Mouse (Mus musculus) intestine, embryonic 15.5 days (tissue): ENCODE results near the gene Gm13420. TPM values are rescaled to one million over a fixed set of nuclear protein-coding genes. Genes with fewer than 3 reads are reported as not detected.
A peak's percentile ranks its signal among the peaks of the same experiment; 100 is the strongest.
"Not testable (repeated sequence)": the region's sequence is repeated elsewhere in the genome, so short reads cannot be mapped to it uniquely, and the experiment has no call there.

ENCODE experiments used
- ATAC-seq: fragments of 200-750 bp; cut with Nextera tagmentation; 2 replicates; pipeline ENCODE4 v1.8.0; 2017; ENCODE audit warnings: moderate TSS enrichment, moderate library complexity
- H3K27ac ChIP-seq: fragments of 300-500 bp; sonication (generic); 2 replicates; pipeline ENCODE4 v1.5.1; 2015; ENCODE audit warnings: mild to moderate bottlenecking, inconsistent platforms
- H3K27me3 ChIP-seq: fragments of 300-500 bp; sonication (generic); replicated peaks from 2 replicates; pipeline ENCODE4 v1.6.1; 2015; ENCODE audit warnings: inconsistent platforms
- H3K36me3 ChIP-seq: fragments of 300-500 bp; sonication (generic); 2 replicates; pipeline ENCODE4 v1.6.1; 2015; ENCODE audit warnings: inconsistent platforms
- H3K4me1 ChIP-seq: fragments of 300-500 bp; sonication (generic); replicated peaks from 2 replicates; pipeline ENCODE4 v1.6.1; 2015; ENCODE audit warnings: inconsistent platforms
- H3K4me2 ChIP-seq: fragments of 300-500 bp; sonication (generic); replicated peaks from 2 replicates; pipeline ENCODE4 v1.6.1; 2015; ENCODE audit warnings: mild to moderate bottlenecking, inconsistent platforms
- H3K4me3 ChIP-seq: fragments of 300-500 bp; sonication (generic); replicated peaks from 2 replicates; pipeline ENCODE4 v1.5.1; 2015; ENCODE audit warnings: inconsistent platforms
- H3K9ac ChIP-seq: fragments of 300-500 bp; sonication (generic); 2 replicates; pipeline ENCODE4 v1.6.1; 2015; ENCODE audit warnings: inconsistent platforms
- H3K9me3 ChIP-seq: fragments of 300-500 bp; sonication (generic); 2 replicates; pipeline ENCODE4 v1.6.1; 2016; ENCODE audit warnings: inconsistent platforms
- WGBS: fragments of 180-500 bp; shearing (Covaris S2); methylation state at CpG from one replicate; pipeline ENCODE4 v1.1.7; 2015; 5-methylcytosine and 5-hydroxymethylcytosine counted together
- polyA plus RNA-seq: library from polyadenylated mRNA; unstranded; fragments of >200 nt; fragmentation: Nextera tagmentation; extraction: Ambion mirVana; gene quantifications from 2 replicates; pipeline ENCODE4 v1.2.1, GENCODE M21; 2015

Gene Gm13420
- polyA plus RNA-seq = 0.43 and 1.3 TPM in 2 replicates

DNA sequence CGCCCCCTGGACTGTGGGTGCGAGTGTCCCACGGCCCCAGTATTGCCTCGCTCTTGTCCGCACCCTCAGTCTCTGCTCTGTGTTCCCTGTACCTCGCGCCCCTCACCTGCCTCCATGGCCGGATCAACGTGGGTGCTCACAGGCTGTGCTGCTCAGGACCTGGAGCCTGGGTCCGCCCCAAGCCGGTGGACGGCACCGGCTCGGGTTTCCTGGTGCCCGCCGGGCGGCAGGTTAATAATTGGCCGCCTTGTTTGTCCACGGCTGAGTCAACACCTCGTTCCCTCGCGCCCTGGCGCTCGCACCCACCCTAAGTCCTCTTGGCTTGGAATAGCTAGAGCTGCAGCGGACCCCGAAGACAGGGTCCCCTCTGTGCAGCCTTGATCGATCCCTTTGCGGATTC lies at the start of gene Gm13420:
Gene Gm13420, minus strand, starts transcription at position 189 of the 400 bp plus-strand sequence.
- peak within 1 kb of the TSS; percentile 28; the same call in 1 of the 2 replicates for H3K27ac ChIP-seq
- H3K9ac ChIP-seq = peak within 1 kb of the TSS; percentile 18

DNA sequence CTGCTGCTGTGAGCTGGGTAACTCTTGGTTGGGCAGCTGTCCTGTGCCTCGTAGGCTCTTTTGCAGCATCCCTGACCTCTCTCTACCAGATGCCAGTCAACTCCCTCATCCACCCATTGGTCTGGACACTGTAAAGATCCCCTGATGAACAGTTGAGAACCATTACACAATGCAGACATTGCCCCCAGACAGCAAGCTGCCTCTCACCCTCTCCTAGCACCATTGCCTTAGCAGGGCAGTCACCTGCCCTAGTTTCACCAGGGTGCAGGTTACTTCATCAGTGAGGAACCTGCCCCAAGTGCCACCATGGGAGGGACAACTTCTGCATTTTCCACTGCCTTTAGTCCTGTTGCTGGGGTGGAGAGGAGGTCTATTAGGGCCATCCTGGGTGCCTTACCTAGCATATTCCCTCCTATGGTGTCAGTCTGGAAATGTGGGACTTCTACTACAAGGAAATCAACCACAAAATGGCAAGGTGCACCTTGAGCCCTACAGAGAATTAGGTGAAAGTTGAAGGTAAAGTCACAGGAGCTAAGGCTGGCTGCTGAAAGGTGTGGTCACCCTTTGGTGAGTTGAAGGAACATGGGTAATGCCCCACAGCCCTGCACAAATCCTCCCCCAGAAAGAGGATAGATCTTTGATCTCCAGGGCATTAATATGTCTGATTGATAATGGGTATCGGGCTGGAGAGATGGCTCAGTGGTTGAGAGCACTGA lies 41.4 kb upstream of the Gm13420 start:
- Histone ChIP-seq H3K4me2 (no peak overlapping the region), H3K36me3 (peaks cover 13% of the 10 kb centered on the region; the same call in 1 of the 2 replicates), H3K9ac (no peak overlapping the region), H3K27ac (peak overlapping the region; percentile 48; the same call in 1 of the 2 replicates), H3K9me3 (no peaks in the 10 kb centered on the region), H3K4me3 (no peak overlapping the region), H3K27me3 (no peaks in the 10 kb centered on the region), H3K4me1 (no peaks in the 10 kb centered on the region; the same call in 1 of the 2 replicates)
- peak; percentile 61 for ATAC-seq
- 95% methylated on average over 2 of the region's 2 CpGs for WGBS

More for the DNA sequence above, at the start of gene Gm13420:
- peaks cover 37% of the 10 kb centered on the region for H3K27me3 ChIP-seq
- peak within 1 kb of the TSS; percentile 37 for H3K4me3 ChIP-seq
- peaks cover 8% of the 10 kb centered on the region; the same call in 1 of the 2 replicates for H3K4me1 ChIP-seq
- H3K4me2 ChIP-seq = peak within 1 kb of the TSS; percentile 69
- H3K9me3 ChIP-seq = no peaks in the 10 kb centered on the region
- WGBS = 3% methylated on average over 28 of the region's 28 CpGs
- H3K36me3 ChIP-seq = no peaks in the 10 kb centered on the region
- peak; percentile 79 for ATAC-seq

DNA sequence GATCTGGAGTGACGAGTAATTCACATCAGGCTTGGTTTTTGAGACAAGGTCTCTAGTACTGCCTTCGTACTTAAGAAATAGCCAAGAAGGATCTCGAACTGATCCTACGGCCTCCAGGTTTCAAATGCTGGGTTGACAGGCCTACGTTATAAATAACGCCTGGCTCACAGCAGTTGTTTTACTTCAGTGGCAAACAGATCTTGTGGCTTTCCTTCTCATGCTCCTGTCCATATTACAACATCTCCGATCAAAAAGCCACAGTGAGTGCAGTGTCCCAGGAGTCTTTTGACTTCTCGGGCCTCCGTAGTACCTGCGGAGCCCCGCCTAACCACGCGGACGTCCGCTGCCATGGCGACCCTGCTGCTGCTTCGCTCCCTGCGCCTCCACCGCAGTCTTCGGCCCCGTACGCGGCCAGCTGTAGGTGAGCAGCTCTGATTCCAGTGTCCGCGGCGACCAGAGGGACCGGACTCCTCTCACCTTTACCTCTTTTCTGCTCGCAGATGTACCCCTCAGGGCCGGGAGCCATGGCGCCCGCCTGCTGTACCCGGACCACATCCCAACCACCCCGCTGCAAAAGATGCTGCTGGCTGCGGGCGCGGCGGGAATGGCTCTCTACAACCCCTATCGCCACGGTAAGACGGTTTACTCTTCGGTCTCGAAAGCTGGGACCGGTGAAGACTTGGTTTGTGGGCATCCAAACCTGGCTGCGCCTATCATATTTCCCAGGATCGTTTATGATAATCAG lies 36.6 kb upstream of the Gm13420 start, which contains the start of gene Trub2:
Gene Trub2, minus strand, starts transcription at position 566 of the 745 bp plus-strand sequence.
- ATAC-seq = peak; percentile 92
- under 1% methylated on average over 45 of the region's 45 CpGs for WGBS
- no peaks in the 10 kb centered on the region for H3K9me3 ChIP-seq
- peaks cover 25% of the 10 kb centered on the region for H3K36me3 ChIP-seq
- peak within 1 kb of the TSS; percentile 86 for H3K4me2 ChIP-seq
- H3K27me3 ChIP-seq = no peaks in the 10 kb centered on the region
- H3K27ac ChIP-seq = peak within 1 kb of the TSS; percentile 77
- H3K4me1 ChIP-seq = peaks cover 7% of the 10 kb centered on the region; the same call in 1 of the 2 replicates
- H3K9ac ChIP-seq = peak within 1 kb of the TSS; percentile 81
- H3K4me3 ChIP-seq = peak within 1 kb of the TSS; percentile 84

DNA sequence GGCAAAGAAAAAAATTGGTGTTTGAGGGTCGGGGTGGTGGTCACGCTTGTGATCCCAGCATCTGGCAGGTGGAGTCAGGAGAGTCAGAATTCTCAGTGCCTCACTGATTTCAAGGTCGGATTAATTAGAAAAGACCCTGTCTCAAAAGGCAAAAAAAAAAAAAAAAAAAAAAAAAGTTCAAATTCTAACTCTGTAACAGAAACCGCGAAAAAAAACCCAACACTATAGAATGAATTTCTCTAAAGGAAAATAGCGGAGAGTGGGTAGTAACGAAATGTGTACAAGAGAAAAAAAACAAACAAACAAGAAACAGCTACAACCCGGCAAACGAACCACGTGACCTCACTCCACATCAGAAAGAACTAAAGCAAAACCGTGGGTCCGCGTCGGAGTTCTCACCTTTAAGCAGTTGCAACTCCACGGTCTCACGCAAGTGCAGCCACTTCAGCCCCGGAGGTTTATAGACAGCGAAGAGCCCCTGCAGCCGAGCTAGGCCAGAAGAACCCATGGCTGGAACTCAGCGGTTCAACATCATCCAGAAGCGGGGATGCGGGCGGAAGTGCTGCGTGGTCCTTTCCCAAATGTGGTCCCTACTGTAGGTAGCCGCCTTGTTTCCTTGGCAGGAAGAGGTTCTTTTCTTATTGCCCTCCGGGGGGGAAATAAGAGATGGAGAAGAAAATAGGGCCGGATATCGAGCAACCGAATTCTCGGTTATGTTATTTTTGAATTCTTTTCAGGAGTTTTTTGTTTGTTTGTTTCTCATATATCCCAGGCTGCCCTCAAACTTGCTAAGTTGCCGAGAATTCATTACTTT lies 35.8 kb upstream of the Gm13420 start, which contains the start of gene Coq4:
Gene Coq4, plus strand, starts transcription at position 390 of the 814 bp plus-strand sequence.
- no peaks in the 10 kb centered on the region for H3K9me3 ChIP-seq
- H3K9ac ChIP-seq = peak within 1 kb of the TSS; percentile 81
- ATAC-seq = peak; percentile 89
- H3K4me3 ChIP-seq = peak within 1 kb of the TSS; percentile 84
- peaks cover 33% of the 10 kb centered on the region for H3K36me3 ChIP-seq
- H3K27ac ChIP-seq = peak within 1 kb of the TSS; percentile 77
- 2% methylated on average over 31 of the region's 31 CpGs for WGBS
- peaks cover 7% of the 10 kb centered on the region; the same call in 1 of the 2 replicates for H3K4me1 ChIP-seq
- no peaks in the 10 kb centered on the region for H3K27me3 ChIP-seq
- H3K4me2 ChIP-seq = peak within 1 kb of the TSS; percentile 86

DNA sequence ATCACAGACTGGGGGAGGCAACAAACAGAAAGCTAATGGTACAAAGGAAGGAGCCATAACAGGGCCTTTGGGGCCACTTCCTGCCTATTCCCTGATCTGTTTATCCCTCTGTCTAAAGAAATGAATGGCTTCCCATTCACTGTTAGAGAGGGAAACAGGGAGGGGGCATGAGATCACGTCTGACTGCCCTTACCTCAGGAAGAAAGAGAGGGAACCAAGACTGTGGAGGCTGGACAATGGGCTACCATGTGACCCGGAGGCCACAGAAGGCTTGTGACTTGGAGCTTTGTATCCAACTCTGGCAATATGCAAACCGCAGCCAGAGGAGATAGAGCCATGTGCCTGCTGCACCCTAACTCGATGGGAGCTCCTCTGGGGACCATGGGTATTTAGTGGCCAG lies 32.8 kb upstream of the Gm13420 start:
- H3K27me3 ChIP-seq = no peaks in the 10 kb centered on the region
- H3K36me3 ChIP-seq = peaks cover 47% of the 10 kb centered on the region
- peaks cover 10% of the 10 kb centered on the region for H3K4me1 ChIP-seq
- 67% methylated on average over 4 of the region's 4 CpGs for WGBS
- no peak overlapping the region; the same call in 1 of the 2 replicates for H3K9ac ChIP-seq
- H3K9me3 ChIP-seq = no peaks in the 10 kb centered on the region
- no peak overlapping the region for H3K27ac ChIP-seq
- ATAC-seq = no peak
- H3K4me2 ChIP-seq = no peak overlapping the region
- no peak overlapping the region for H3K4me3 ChIP-seq

DNA sequence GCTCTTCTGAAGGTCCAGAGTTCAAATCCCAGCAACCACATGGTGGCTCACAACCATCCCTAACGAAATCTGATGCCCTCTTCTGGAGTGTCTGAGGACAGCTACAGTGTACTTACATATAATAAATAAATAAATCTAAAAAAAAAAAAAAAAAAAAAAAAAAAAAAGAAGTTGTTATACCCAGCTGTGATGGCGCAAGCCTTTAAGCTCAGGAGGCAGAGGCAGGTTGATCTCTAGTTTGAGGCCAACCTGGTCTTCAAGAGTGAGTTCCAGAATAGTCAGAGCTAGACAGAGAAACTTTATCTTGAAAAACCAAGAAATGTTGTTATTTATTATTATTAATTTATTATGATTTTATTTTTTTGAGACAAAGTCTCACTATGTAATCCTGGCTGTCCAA lies 29.8 kb upstream of the Gm13420 start:
- H3K27me3 ChIP-seq = not testable (repeated sequence)

DNA sequence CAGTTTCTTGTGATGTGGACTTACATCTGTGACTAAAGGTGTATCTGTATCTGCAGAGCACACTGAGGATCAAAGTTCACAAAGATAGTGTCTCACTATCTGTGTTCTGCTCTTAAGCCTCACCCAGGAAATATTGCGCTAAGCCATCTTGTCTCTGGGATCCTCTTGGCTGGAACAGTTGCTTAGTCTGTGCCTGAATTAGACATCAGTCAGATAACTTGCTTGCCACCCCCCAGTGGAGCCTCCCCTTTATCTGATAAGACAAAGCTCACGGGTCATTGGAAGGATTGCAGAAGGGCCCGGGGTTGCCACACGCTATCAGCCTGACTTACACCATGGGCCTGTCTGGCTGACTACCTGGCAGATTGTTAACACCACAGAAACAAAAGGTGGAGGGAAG lies 21.8 kb upstream of the Gm13420 start:
- Histone ChIP-seq H3K4me2 (no peak overlapping the region), H3K9ac (no peak overlapping the region), H3K27ac (peak overlapping the region; percentile 59), H3K9me3 (no peaks in the 10 kb centered on the region), H3K36me3 (peaks cover 16% of the 10 kb centered on the region), H3K4me3 (no peak overlapping the region), H3K4me1 (0 out of 2 replicates have a peak, but pooled peaks cover 5% of the 10 kb centered on the region), H3K27me3 (no peaks in the 10 kb centered on the region)
- ATAC-seq = peak; percentile 79
- WGBS = 64% methylated on average over 4 of the region's 4 CpGs

More for the DNA sequence above, 29.8 kb upstream of the Gm13420 start:
- H3K4me3 ChIP-seq, H3K4me1 ChIP-seq, H3K27ac ChIP-seq, ATAC-seq, H3K9ac ChIP-seq, H3K4me2 ChIP-seq, H3K9me3 ChIP-seq: not testable (repeated sequence)
- H3K36me3 ChIP-seq = peaks cover 72% of the 10 kb centered on the region
- WGBS = 93% methylated on average over 2 of the region's 2 CpGs

DNA sequence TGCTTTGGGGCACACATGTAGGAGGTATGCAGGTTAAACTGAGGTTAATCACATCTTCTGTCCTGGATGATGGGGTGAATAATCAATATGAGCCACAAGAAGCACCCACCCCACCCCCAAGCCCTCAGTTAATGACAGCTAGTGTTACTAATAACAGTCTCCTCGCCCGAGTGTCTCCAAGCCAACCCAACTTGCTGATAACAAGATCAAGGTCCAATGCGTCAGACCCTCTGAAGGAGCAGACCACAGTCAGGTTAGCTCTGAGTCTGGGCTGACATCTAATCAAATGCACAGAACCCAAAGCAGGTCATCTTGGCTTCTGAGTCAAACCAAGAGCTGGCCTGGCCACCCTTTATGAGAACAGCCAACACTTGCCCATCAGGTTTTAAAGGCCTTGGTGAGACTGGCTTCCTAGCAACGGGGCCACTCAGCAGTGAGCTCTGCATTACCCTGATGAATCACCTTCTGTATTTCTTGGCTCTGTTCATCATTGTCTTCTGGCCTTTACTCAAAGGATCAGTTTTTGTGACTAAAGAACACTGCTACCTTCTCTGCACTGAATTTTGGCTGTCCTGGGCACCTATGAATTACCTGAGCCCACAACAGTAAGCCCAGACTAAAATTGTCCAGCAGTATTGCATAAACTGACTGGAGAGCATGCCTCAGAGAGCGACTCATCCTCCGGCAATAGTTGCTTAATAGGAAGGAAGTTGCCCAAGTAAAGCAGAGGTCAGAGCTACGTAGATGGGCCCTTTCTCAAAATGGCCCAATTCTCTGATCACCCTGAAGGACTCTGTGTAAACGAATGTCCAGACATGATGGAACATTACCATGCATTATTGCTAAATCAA lies 20.4 kb upstream of the Gm13420 start:
- WGBS = 61% methylated on average over 8 of the region's 8 CpGs
- ATAC-seq = peak; percentile 35
- H3K4me2 ChIP-seq = no peak overlapping the region
- no peak overlapping the region for H3K9ac ChIP-seq
- peak overlapping the region; percentile 72 for H3K27ac ChIP-seq
- no peaks in the 10 kb centered on the region for H3K9me3 ChIP-seq
- peaks cover 4% of the 10 kb centered on the region; the same call in 1 of the 2 replicates for H3K36me3 ChIP-seq
- H3K4me3 ChIP-seq = no peak overlapping the region
- no peaks in the 10 kb centered on the region for H3K27me3 ChIP-seq
- H3K4me1 ChIP-seq = 0 out of 2 replicates have a peak, but pooled peaks cover 5% of the 10 kb centered on the region

DNA sequence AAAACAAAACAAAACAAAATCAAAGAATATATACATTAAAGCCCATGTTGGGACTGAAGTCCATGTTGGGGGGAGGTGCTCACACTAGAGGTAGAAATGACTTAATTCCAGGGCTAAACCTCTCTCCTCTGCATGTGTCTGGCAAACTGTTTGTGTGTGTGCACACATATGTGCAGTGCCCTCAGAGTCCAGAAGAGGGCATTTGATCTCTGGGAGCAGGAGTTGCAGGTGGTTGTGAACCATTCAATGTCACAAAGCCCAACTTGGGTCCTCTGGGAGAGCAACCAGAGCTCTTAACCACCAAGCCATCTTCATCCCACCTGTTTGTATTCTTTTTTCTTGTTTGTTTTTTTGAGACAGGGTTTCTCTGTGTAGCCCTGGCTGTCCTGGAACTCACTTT lies 18.7 kb upstream of the Gm13420 start:
- H3K27ac ChIP-seq = no peak overlapping the region
- H3K9ac ChIP-seq = no peak overlapping the region
- 0 out of 2 replicates have a peak, but pooled peaks cover 9% of the 10 kb centered on the region for H3K4me1 ChIP-seq
- ATAC-seq = no peak
- no peak overlapping the region for H3K4me3 ChIP-seq
- no peaks in the 10 kb centered on the region for H3K36me3 ChIP-seq
- H3K4me2 ChIP-seq = no peak overlapping the region
- no peaks in the 10 kb centered on the region for H3K27me3 ChIP-seq
- H3K9me3 ChIP-seq = no peaks in the 10 kb centered on the region

DNA sequence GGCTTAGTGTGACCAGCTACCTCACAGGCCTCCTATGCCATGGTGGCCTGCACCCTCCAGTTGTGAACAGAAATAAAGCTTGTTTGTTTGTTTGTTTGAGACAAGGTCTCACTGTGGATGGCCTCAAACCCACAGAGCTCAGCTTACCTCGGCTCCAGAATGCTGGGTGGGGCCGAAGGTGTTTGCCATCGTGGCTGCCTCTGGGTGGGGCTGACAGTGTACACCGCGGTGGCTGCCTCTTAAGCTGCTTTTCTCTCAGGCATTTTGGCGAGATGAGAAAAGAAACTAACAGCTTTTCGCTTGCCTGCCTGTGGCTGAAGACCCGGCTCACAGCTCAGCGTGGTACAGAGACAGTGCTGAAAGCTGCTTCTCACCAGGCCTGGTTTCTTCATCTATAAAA lies 17.4 kb upstream of the Gm13420 start:
- no peak overlapping the region for H3K9ac ChIP-seq
- H3K36me3 ChIP-seq = no peaks in the 10 kb centered on the region
- no peak overlapping the region for H3K4me3 ChIP-seq
- no peaks in the 10 kb centered on the region for H3K9me3 ChIP-seq
- WGBS = 46% methylated on average over 9 of the region's 9 CpGs
- 0 out of 2 replicates have a peak, but pooled peaks cover 9% of the 10 kb centered on the region for H3K4me1 ChIP-seq
- 0 out of 2 replicates have a peak overlapping the region, but pooled peaks have one; percentile 9 for H3K4me2 ChIP-seq
- no peak for ATAC-seq
- peak overlapping the region; percentile 87; the same call in 1 of the 2 replicates for H3K27ac ChIP-seq
- H3K27me3 ChIP-seq = no peaks in the 10 kb centered on the region
